Mouse (Mus musculus): ENCODE data around the gene Mmp28.
A peak's percentile ranks its signal among the peaks of the same experiment; 100 is the strongest.

Mmp28 gene

DNA sequence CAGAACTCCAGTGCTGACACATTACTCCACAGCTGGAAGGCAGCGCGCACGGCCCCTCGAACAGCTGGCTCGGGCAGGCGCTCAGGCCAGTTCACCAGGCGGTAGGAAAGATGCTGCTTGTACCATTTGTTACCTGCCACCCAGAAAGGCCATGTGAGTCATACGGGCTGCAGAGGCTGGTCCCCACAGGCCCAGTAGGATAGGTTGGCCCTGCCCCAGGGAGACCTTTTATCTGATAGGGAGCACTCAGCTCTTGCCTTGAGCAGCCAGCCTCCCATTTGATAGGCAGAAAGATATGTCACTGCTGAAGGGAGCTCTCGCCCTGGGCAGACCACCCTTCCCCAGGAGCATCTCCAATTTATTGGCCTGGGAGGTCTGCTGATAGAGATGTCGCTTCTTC lies 15.3 kb downstream of the Mmp28 start:
- no peak for DNase-seq

DNA sequence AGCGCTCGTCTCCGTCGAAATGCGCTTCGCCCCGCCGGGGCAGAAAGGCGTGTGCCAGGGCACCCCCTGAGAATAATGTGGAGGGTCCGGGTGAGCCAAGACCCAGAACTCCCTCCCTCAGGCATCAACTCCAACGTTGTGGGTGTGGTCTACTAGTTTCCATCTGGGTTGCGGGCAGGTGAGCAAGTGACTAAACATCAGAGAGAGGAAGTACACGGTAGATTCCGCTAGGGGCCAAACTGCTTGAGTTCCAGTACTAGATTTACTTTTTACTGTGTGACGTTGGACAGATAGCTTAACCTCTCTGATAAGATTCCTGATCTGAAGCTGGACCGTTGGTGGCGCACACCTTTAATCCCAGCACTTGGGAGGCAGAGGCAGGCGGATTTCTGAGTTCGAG lies 17.9 kb downstream of the Mmp28 start:
- no peak for DNase-seq

GRCm38 (mm10) chr11:83443824-83444223 lies 19.0 kb downstream of the Mmp28 start:
- DNase-seq: no peak

DNA sequence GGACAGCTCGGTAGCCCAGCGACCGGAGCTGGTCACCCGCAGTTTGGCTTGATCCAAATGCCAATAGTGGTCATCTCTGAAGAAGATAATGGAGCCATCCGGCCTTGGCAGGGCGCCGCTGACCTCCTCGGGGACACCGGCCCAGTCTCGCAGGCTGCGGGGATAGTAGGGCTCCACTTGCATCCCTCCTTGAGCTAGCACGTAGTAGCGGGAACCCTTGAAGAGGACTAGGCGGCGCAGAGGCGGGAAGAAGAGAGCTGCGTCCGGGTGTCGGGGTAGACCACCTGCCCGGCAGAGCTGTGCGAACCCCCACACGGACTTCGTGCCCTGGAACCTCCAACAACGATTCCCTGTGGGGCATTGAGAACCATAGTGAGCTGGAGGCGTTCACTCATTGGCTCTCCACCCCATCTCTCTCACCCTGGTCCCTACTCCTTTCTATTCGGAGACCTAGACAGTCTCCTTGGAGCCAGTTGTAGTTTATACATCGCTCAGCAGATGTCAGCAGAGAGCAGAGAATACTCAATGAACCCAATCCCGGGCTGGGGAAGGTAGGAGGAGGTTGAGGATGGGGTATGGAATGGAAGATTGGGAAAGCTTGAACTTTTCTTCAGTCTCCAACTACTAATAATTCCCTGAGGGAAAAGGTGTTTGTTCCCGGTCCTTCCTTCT lies 20.1 kb downstream of the Mmp28 start:
- peak; percentile 88 for DNase-seq

GRCm38 (mm10) chr11:83441235-83441634 lies 21.6 kb downstream of the Mmp28 start:
- no peak for DNase-seq

- DNase-seq: peak; percentile 96
Measured at GRCm38 (mm10) chr11:83440081-83441064, 22.5 kb downstream of the Mmp28 start.

GRCm38 (mm10) chr11:83439426-83440060 lies 23.3 kb downstream of the Mmp28 start:
- DNase-seq: no peak

DNA sequence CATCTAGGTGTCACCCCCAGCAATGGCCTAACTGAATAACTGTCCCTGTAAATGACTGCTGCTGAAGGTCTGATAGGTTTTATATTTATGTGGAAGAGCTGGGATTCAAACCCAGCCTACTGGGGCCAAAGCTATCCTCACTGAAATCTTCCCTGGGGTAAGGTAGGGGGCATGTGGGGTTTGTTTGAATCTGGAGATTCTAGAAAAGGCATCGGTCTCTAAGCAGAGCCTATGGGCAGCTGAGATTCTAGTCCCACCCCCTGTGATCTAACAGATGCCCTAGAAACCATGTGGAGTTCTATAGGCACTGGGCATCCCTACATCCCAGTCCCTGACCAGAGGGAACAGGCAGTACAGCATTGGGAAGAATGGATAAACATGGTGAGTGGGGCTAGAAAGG lies 25.5 kb downstream of the Mmp28 start, which contains the start of gene 1700020L24Rik:
TSS of gene 1700020L24Rik (plus strand) at position 301 of the 400 bp plus-strand sequence.
- no peak for DNase-seq

DNA sequence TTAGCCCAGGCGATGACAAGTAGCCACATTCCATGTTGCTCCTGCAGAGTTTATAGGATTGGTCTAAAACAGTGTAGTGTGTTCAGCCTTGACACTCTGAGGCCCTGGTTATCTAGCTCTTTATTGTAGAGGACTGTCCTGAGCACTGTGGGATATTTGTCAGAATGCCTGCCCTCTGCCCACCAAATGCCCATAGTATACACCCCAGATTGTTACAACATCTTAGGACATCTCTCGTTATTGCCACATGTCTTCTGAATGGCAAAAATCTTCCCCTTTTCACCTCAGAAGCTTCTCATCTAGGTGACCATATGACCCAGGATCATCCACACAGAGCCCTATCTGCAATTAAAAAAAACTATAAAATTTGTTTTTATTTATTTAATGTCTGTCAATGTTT lies 30.3 kb downstream of the Mmp28 start:
- DNase-seq: no peak

GRCm38 (mm10) chr11:83429355-83429754 lies 33.5 kb downstream of the Mmp28 start, which contains the start of gene Gas2l2:
Gas2l2 (minus strand) TSS chr11:83429455.
- DNase-seq: no peak

DNA sequence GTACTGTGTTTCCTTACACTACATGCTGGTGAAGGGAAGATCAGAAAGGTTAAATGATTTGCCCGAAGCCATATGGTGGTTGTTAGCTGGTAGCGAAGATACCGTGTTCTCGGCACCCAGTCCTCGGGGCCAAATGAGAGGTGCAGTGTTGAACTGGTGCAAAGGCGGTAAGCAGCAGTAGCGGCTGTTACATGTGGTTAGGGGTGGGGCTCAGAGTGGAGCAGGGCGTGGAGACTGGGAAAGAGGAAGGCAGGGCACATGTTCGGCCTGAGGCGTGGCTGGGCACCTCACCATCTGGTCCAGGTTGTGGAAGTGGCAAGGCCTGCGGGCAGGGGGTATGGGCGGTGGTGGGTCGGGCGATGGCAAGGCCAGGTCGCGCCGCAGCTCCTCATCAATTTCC lies 35.9 kb downstream of the Mmp28 start:
- DNase-seq: no peak

DNA sequence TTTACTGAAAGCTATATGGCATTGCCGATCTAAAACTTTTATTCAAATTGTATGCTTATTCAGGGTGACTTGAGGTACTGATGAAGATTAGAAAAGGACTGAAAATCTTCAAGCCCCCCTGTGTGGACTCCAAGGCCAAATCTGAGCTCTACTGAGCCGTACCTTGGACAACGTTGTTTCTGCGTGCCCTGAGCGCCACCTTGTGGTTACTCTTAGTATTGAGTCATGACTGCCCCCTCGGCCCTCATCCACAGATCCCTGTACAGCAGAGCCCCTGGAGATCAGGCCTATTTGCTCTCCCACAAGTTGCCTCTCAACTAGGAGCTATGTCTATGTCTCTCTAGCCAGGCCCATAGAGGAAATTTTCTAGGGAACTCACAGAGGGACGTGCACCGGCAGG lies 38.2 kb downstream of the Mmp28 start:
- peak; percentile 84 for DNase-seq

GRCm38 (mm10) chr11:83421305-83421704 lies 41.6 kb downstream of the Mmp28 start:
- peak; percentile 88 for DNase-seq

GRCm38 (mm10) chr11:83420338-83420737 lies 42.5 kb downstream of the Mmp28 start:
- DNase-seq: peak; percentile 46

GRCm38 (mm10) chr11:83418566-83418965 lies 44.3 kb downstream of the Mmp28 start:
- DNase-seq: peak; percentile 69

GRCm38 (mm10) chr11:83417708-83418107 lies 45.2 kb downstream of the Mmp28 start:
- DNase-seq: no peak

DNA sequence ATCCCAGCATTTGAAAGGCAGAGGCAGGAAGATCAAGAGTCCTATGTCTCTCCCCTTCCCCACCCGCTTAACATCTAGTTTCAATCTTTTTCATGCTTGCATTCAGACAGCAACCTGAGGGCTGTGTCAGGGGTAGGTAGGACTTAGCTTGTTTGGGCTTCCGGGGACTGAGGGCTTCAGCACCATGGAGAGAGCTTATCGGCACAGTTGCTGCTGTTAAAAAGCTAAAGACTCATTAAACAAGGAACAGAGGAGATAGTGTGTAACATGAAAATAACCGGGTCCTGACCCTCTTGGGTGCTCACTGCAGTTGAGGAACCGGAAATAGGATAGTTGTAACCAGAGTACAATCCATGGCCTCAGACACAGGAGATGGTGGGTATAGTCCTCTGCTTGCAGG lies 45.8 kb downstream of the Mmp28 start:
- peak; percentile 78 for DNase-seq

DNA sequence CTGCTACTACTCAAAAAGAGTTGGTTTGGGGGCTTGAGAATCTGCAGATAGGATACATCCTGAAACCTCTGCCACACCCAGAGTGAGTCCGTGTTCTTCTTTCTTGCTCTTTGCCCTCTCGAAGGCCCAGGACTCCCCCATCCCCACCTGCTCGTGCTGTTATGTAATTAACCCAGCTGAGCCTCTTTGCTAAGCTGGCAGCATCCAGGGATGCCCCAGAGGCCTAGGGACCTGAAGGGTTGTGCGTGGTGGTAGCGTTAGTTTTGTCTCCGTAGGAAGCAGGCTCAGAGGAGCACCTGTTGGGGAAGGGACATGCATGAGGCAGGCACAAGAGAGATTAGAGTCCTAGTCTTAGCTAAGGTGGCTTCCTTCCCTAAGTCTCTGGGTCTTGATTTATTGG lies 52.4 kb downstream of the Mmp28 start:
- DNase-seq: no peak

- peak; percentile 47 for DNase-seq
Measured at GRCm38 (mm10) chr11:83409792-83410291, 53.0 kb downstream of the Mmp28 start.

GRCm38 (mm10) chr11:83409087-83409754 lies 53.6 kb downstream of the Mmp28 start, which contains the start of gene Rasl10b:
Rasl10b (plus strand) TSS chr11:83409137.
- peak; percentile 74 for DNase-seq

DNA sequence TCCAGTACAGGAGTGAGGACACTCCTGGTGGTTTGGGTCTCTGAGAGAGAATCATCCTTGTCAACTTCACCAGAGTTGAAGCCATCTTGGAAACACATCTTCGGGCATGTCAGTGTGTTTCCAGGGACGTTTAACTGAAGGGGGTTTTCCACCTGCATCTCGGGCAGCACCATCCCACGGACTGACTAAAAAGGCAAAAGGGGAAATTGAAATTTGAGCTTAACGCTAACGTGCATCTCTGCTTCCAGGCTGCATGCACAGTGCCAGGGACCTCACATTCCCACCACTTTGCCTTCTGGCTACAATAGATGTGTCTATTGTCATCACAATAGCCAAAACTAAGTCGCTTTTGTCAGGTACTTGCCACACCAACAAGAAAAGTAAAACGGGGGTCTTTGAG lies 54.6 kb downstream of the Mmp28 start:
- DNase-seq: no peak

GRCm38 (mm10) chr11:83406391-83406790 lies 56.5 kb downstream of the Mmp28 start:
- DNase-seq: no peak

All from embryo, embryonic 11 days (tissue).